In genomic region chr4:98243941-98244929, GRCm38 (mm10) we compare ENCODE assay signal across 8 mouse cellular contexts.
DNase-seq lines count a peak whose midpoint lies in the region; ATAC-seq and TF ChIP-seq lines count a peak whose summit lies in the region.

No protein-coding gene starts in this region.

- no peak for TF ChIP-seq CTCF in ES-Bruce4 (IDR thresholded peaks at IDR 0.05; ENCODE audit: low read depth, low read length)
- TF ChIP-seq CTCF in stomach, postnatal 0 days (IDR thresholded peaks at IDR 0.05; ENCODE audit: low read depth) = no peak

- H3K4me1 ChIP-seq in ES-Bruce4 (ENCODE audit: control insufficient read depth, insufficient read depth, low read length) = peaks cover 2% of the 10 kb centered on the region
- 0 out of 2 replicates have a peak, but pooled peaks cover 8% of the 10 kb centered on the region for H3K4me1 ChIP-seq in hindbrain, embryonic 14.5 days (replicated peaks; ENCODE audit: control insufficient read depth, insufficient read depth, low read length)
- no peaks in the 10 kb centered on the region for H3K4me1 ChIP-seq in stomach, postnatal 0 days (replicated peaks; ENCODE audit: control insufficient read depth, insufficient read depth)

- no peak overlapping the region for H3K9ac ChIP-seq in ES-Bruce4 (ENCODE audit: low read depth, poor library complexity, severe bottlenecking)
- H3K9ac ChIP-seq in hindbrain, embryonic 14.5 days = peak overlapping the region; percentile 48
- H3K9ac ChIP-seq in stomach, postnatal 0 days (ENCODE audit: low read length) = peak overlapping the region; percentile 47; the same call in 1 of the 2 replicates

- peak; percentile 7 for DNase-seq in cerebellum, adult 9-11 months
- peak; percentile 36 to 39 for DNase-seq in frontal cortex, postnatal 10 days (ENCODE audit: low spot score in 2 of 2)
- DNase-seq in hindbrain, embryonic 14.5 days (ENCODE audit: low spot score) = peak; percentile 72
- DNase-seq in layer of hippocampus, postnatal 10 days (ENCODE audit: low spot score in 2 of 2) = peak; percentile 49 to 54
- peak; percentile 84 for DNase-seq in mesoderm, embryonic 11.5 days (ENCODE audit: low read depth, low spot score)
- peak; percentile 40 for DNase-seq in stomach, postnatal 0 days (ENCODE audit: low spot score)
- DNase-seq in urinary bladder, adult 2 months (ENCODE audit: low spot score) = no peak

- peak; percentile 80 for ATAC-seq in hindbrain, embryonic 14.5 days (ENCODE audit: low FRiP score)
- ATAC-seq in stomach, postnatal 0 days (ENCODE audit: low FRiP score, low TSS enrichment) = peak; percentile 38; the same call in 1 of the 2 replicates

- 0 out of 2 replicates have a peak, but pooled peaks have one; percentile 4 for TF ChIP-seq EP300 in ES-Bruce4 (IDR thresholded peaks at IDR 0.05; ENCODE audit: insufficient read depth, low read depth, low read length)
- no peak for TF ChIP-seq EP300 in stomach, postnatal 0 days (optimal IDR thresholded peaks at IDR 0.05)

- no peaks in the 10 kb centered on the region for H3K9me3 ChIP-seq in ES-Bruce4 (replicated peaks; ENCODE audit: control insufficient read depth, insufficient read depth, low read length, poor library complexity, severe bottlenecking)
- H3K9me3 ChIP-seq in hindbrain, embryonic 14.5 days (ENCODE audit: control insufficient read depth, low read length) = peaks cover 1% of the 10 kb centered on the region; the same call in 1 of the 2 replicates
- no peaks in the 10 kb centered on the region for H3K9me3 ChIP-seq in stomach, postnatal 0 days (ENCODE audit: control insufficient read depth, low read length)

- 6% methylated on average over 15 of the region's 16 CpGs for WGBS in hindbrain, embryonic 14.5 days
- WGBS in stomach, postnatal 0 days = 11% methylated on average over 15 of the region's 16 CpGs

- no peaks in the 10 kb centered on the region for H3K36me3 ChIP-seq in ES-Bruce4 (ENCODE audit: control insufficient read depth, insufficient read depth, low read length, poor library complexity, severe bottlenecking)
- H3K36me3 ChIP-seq in hindbrain, embryonic 14.5 days (replicated peaks; ENCODE audit: control insufficient read depth, insufficient read depth) = no peaks in the 10 kb centered on the region
- H3K36me3 ChIP-seq in stomach, postnatal 0 days (ENCODE audit: control insufficient read depth, insufficient read depth, low read length) = no peaks in the 10 kb centered on the region

- peak overlapping the region; percentile 12; the same call in 1 of the 2 replicates for H3K4me3 ChIP-seq in ES-Bruce4 (ENCODE audit: low read depth, low read length)
- peak overlapping the region; percentile 29 for H3K4me3 ChIP-seq in hindbrain, embryonic 14.5 days (replicated peaks; ENCODE audit: low read length)
- H3K4me3 ChIP-seq in stomach, postnatal 0 days (ENCODE audit: low read depth, low read length) = 0 out of 2 replicates have a peak overlapping the region, but pooled peaks have one; percentile 4

- no peak overlapping the region for H3K27ac ChIP-seq in ES-Bruce4 (ENCODE audit: insufficient read depth, low read length)
- H3K27ac ChIP-seq in hindbrain, embryonic 14.5 days = peak overlapping the region; percentile 59; the same call in 1 of the 2 replicates
- H3K27ac ChIP-seq in stomach, postnatal 0 days (replicated peaks) = peak overlapping the region; percentile 45

- TF ChIP-seq POLR2A in ES-Bruce4 (IDR thresholded peaks at IDR 0.05; ENCODE audit: insufficient read depth, low read length) = no peak

- H3K27me3 ChIP-seq in ES-Bruce4 (ENCODE audit: control insufficient read depth, insufficient read depth, low read length, poor library complexity, severe bottlenecking) = no peaks in the 10 kb centered on the region
- no peaks in the 10 kb centered on the region for H3K27me3 ChIP-seq in hindbrain, embryonic 14.5 days (ENCODE audit: control insufficient read depth, insufficient read depth, low read length)
- no peaks in the 10 kb centered on the region for H3K27me3 ChIP-seq in stomach, postnatal 0 days (ENCODE audit: control insufficient read depth, insufficient read depth, low read length)

- peak overlapping the region; percentile 58 for H3K4me2 ChIP-seq in hindbrain, embryonic 14.5 days (replicated peaks)
- H3K4me2 ChIP-seq in stomach, postnatal 0 days (replicated peaks; ENCODE audit: low read depth) = peak overlapping the region; percentile 44
